Mouse (Mus musculus): ENCODE measurements at regions not wholly inside any gene's neighbourhood (a gene's known extent, or its start where the extent isn't known, plus 50 kb on each side); places are given as distances from the start of the nearest gene placed in this dataset.
A peak's percentile ranks its signal among the peaks of the same experiment; 100 is the strongest.

GRCm38 (mm10) chr3:140059522-140060110 lies 854.1 kb downstream of the Stpg2 start:
- DNase-seq (ENCODE audit: low spot score) = no peak

- DNase-seq (ENCODE audit: low spot score) = no peak
Measured at GRCm38 (mm10) chr3:140061769-140062381, 856.4 kb downstream of the Stpg2 start.

- no peak for DNase-seq (ENCODE audit: low spot score)
Measured at GRCm38 (mm10) chr3:140062880-140063279, 857.4 kb downstream of the Stpg2 start.

- no peak for DNase-seq (ENCODE audit: low spot score)
Measured at GRCm38 (mm10) chr3:140084333-140084732, 878.8 kb downstream of the Stpg2 start.

GRCm38 (mm10) chr3:140085385-140085784 lies 879.9 kb downstream of the Stpg2 start:
- DNase-seq (ENCODE audit: low spot score) = no peak

GRCm38 (mm10) chr3:140088019-140088418 lies 882.5 kb downstream of the Stpg2 start:
- no peak for DNase-seq (ENCODE audit: low spot score)

GRCm38 (mm10) chr3:140091900-140092299 lies 886.4 kb downstream of the Stpg2 start:
- DNase-seq (ENCODE audit: low spot score) = no peak

- DNase-seq (ENCODE audit: low spot score) = no peak
Measured at GRCm38 (mm10) chr3:140096854-140097540, 891.5 kb downstream of the Stpg2 start.

- DNase-seq (ENCODE audit: low spot score) = no peak
Measured at GRCm38 (mm10) chr3:140109401-140109800, 903.9 kb downstream of the Stpg2 start.

GRCm38 (mm10) chr3:140111414-140112172 lies 906.1 kb downstream of the Stpg2 start:
- no peak for DNase-seq (ENCODE audit: low spot score)

GRCm38 (mm10) chr3:140115116-140115515 lies 909.6 kb downstream of the Stpg2 start:
- no peak for DNase-seq (ENCODE audit: low spot score)

GRCm38 (mm10) chr3:140127310-140127709 lies 921.8 kb downstream of the Stpg2 start:
- no peak for DNase-seq (ENCODE audit: low spot score)

- DNase-seq (ENCODE audit: low spot score) = no peak
Measured at GRCm38 (mm10) chr3:140129065-140129778, 923.7 kb downstream of the Stpg2 start.

- DNase-seq (ENCODE audit: low spot score) = no peak
Measured at GRCm38 (mm10) chr3:140143900-140144299, 938.4 kb downstream of the Stpg2 start.

- no peak for DNase-seq (ENCODE audit: low spot score)
Measured at GRCm38 (mm10) chr3:140147158-140147933, 941.9 kb downstream of the Stpg2 start.

GRCm38 (mm10) chr3:140150530-140150951 lies 945.0 kb downstream of the Stpg2 start:
- DNase-seq (ENCODE audit: low spot score) = peak; percentile 7

- DNase-seq (ENCODE audit: low spot score) = no peak
Measured at GRCm38 (mm10) chr3:140179471-140179870, 974.0 kb downstream of the Stpg2 start.

- DNase-seq (ENCODE audit: low spot score) = no peak
Measured at GRCm38 (mm10) chr3:140182690-140183089, 977.2 kb downstream of the Stpg2 start.

GRCm38 (mm10) chr3:140184899-140185525 lies 979.5 kb downstream of the Stpg2 start:
- DNase-seq (ENCODE audit: low spot score) = no peak

- no peak for DNase-seq (ENCODE audit: low spot score)
Measured at GRCm38 (mm10) chr3:140205914-140206313, 1000.4 kb downstream of the Stpg2 start.

- DNase-seq (ENCODE audit: low spot score) = no peak
Measured at GRCm38 (mm10) chr3:140221478-140221877, 990.7 kb downstream of the Pdha2 start.

All from testis, postnatal 14 days (tissue).